Comparison of ENCODE assay signal across 14 mouse cellular contexts in genomic region chr6:140953721-140954120, GRCm38 (mm10).
DNase-seq lines count a peak whose midpoint lies in the region; ATAC-seq lines count a peak whose summit lies in the region.
"Had no signal": no experiment of that assay in that cellular context is flagged by ENCODE, and none has a peak within 500 bp of the region (broad histone marks: within the 10 kb centered on the region; RNA-seq: fewer than 3 reads in every experiment).

No protein-coding gene starts in this region.

- no peak overlapping the region for H3K4me3 ChIP-seq in hindbrain, embryonic 15.5 days
- no peak overlapping the region for H3K4me3 ChIP-seq in hindbrain, embryonic 11.5 days (ENCODE audit: low read depth, low read length)
- H3K4me3 ChIP-seq in intestine, embryonic 16.5 days (ENCODE audit: low read length), result no peak overlapping the region
- H3K4me3 ChIP-seq: erythroblast, embryonic 14.5 days; heart, embryonic 12.5 days; liver, embryonic 13.5 days had no signal

- 81% methylated on average over 1 of the region's 1 CpGs for WGBS in hindbrain, embryonic 15.5 days
- WGBS in hindbrain, embryonic 11.5 days, result 78% methylated on average over 1 of the region's 1 CpGs
- WGBS in intestine, embryonic 16.5 days, result 74% methylated on average over 1 of the region's 1 CpGs

- H3K9me3 ChIP-seq in hindbrain, embryonic 15.5 days, result no peaks in the 10 kb centered on the region
- no peaks in the 10 kb centered on the region for H3K9me3 ChIP-seq in hindbrain, embryonic 11.5 days (ENCODE audit: control insufficient read depth, low read length)
- H3K9me3 ChIP-seq in intestine, embryonic 16.5 days (ENCODE audit: control insufficient read depth, low read length), result no peaks in the 10 kb centered on the region
- H3K9me3 ChIP-seq: liver, embryonic 13.5 days had no signal

- H3K9ac ChIP-seq in hindbrain, embryonic 15.5 days, result no peak overlapping the region
- H3K9ac ChIP-seq in hindbrain, embryonic 11.5 days (ENCODE audit: low read depth, low read length), result no peak overlapping the region
- H3K9ac ChIP-seq in intestine, embryonic 16.5 days (ENCODE audit: low read depth, low read length), result no peak overlapping the region
- H3K9ac ChIP-seq: heart, embryonic 12.5 days; liver, embryonic 13.5 days had no signal

- no peak overlapping the region for H3K4me2 ChIP-seq in hindbrain, embryonic 15.5 days
- no peak overlapping the region for H3K4me2 ChIP-seq in hindbrain, embryonic 11.5 days (replicated peaks; ENCODE audit: low read depth, low read length)
- H3K4me2 ChIP-seq in intestine, embryonic 16.5 days (ENCODE audit: low read depth, low read length), result no peak overlapping the region
- H3K4me2 ChIP-seq: heart, embryonic 12.5 days; liver, embryonic 13.5 days had no signal

- no peaks in the 10 kb centered on the region for H3K27me3 ChIP-seq in hindbrain, embryonic 15.5 days
- H3K27me3 ChIP-seq in hindbrain, embryonic 11.5 days (ENCODE audit: control insufficient read depth, insufficient read depth, low read length), result no peaks in the 10 kb centered on the region
- H3K27me3 ChIP-seq in intestine, embryonic 16.5 days (replicated peaks; ENCODE audit: control insufficient read depth, insufficient read depth, low read length), result no peaks in the 10 kb centered on the region
- H3K27me3 ChIP-seq: heart, embryonic 12.5 days; liver, embryonic 13.5 days had no signal

- peaks cover 9% of the 10 kb centered on the region; the same call in 1 of the 2 replicates for H3K4me1 ChIP-seq in hindbrain, embryonic 15.5 days (replicated peaks)
- no peaks in the 10 kb centered on the region for H3K4me1 ChIP-seq in hindbrain, embryonic 11.5 days (replicated peaks; ENCODE audit: control insufficient read depth, insufficient read depth, low read length)
- H3K4me1 ChIP-seq in intestine, embryonic 16.5 days (ENCODE audit: control insufficient read depth, insufficient read depth, low read length), result peaks cover 8% of the 10 kb centered on the region
- H3K4me1 ChIP-seq: liver, embryonic 13.5 days had no signal

- H3K27ac ChIP-seq in hindbrain, embryonic 15.5 days (replicated peaks), result 0 out of 2 replicates have a peak overlapping the region, but pooled peaks have one; percentile 0
- H3K27ac ChIP-seq in hindbrain, embryonic 11.5 days (ENCODE audit: low read depth, low read length), result no peak overlapping the region
- H3K27ac ChIP-seq in intestine, embryonic 16.5 days (ENCODE audit: low read length), result no peak overlapping the region
- H3K27ac ChIP-seq: liver, embryonic 13.5 days had no signal

- no peaks in the 10 kb centered on the region for H3K36me3 ChIP-seq in hindbrain, embryonic 15.5 days
- no peaks in the 10 kb centered on the region for H3K36me3 ChIP-seq in hindbrain, embryonic 11.5 days (ENCODE audit: control insufficient read depth, insufficient read depth, low read length)
- no peaks in the 10 kb centered on the region for H3K36me3 ChIP-seq in intestine, embryonic 16.5 days (ENCODE audit: control insufficient read depth, insufficient read depth, low read length)
- H3K36me3 ChIP-seq: heart, embryonic 12.5 days; liver, embryonic 13.5 days had no signal

- ATAC-seq in hindbrain, embryonic 15.5 days (ENCODE audit: low FRiP score, low read depth), result no peak
- no peak for ATAC-seq in hindbrain, embryonic 11.5 days (ENCODE audit: low FRiP score)
- ATAC-seq in intestine, embryonic 16.5 days, result no peak

- DNase-seq in hindbrain, embryonic 11.5 days (ENCODE audit: low spot score), result no peak
- DNase-seq in 3134 (ENCODE audit: extremely low read depth, insufficient read length, low spot score) (peak; percentile 65), 3T3-L1 (ENCODE audit: low read depth, low spot score) (peak; percentile 79)
- DNase-seq in cerebellum, adult 9-10 months, result peak; percentile 47
- no peak for DNase-seq in adrenal gland, postnatal 25 days
- DNase-seq: gastrocnemius, postnatal 14 days; kidney, adult 2 months; left cerebral cortex, postnatal 4 days; liver, embryonic 13.5 days; thymus, postnatal 4 days had no signal

Comparison
In these comparisons a context has a peak if more than half of its experiments do, and no peak if none do; other contexts are left out.
1. DNase-seq: peak in 3134 (single experiment), 3T3-L1 (single experiment) and cerebellum, adult 9-10 months (single experiment); none in hindbrain, embryonic 11.5 days (single experiment) and adrenal gland, postnatal 25 days (single experiment).